Mouse (Mus musculus) bone marrow, adult 2 months (tissue): ENCODE measurements around the gene Myo7a.

Source experiments
- CTCF ChIP-seq: fragments of 200-500 bp; IDR thresholded peaks from 2 replicates; pipeline ENCODE4 v1.5.1; 2011; ENCODE audit warnings: low read length, control low read depth; ENCODE audit not compliant: control insufficient read depth, insufficient read depth
- POLR2A ChIP-seq: fragments of 200-500 bp; IDR thresholded peaks from 2 replicates; pipeline ENCODE4 v1.6.1; 2011; ENCODE audit warnings: low read depth, mild to moderate bottlenecking, control low read depth, low read length, borderline replicate concordance; ENCODE audit not compliant: control insufficient read depth

- TF ChIP-seq POLR2A (no peak), CTCF (peak; percentile 99)
Measured at GRCm38 (mm10) chr7:98071620-98072019, 47.7 kb downstream of the Myo7a start.
